Mouse (Mus musculus) hindbrain, embryonic 16.5 days (tissue): Measurements from ENCODE around the gene Rb1. TPM values are rescaled to one million over a fixed set of nuclear protein-coding genes. Genes with fewer than 3 reads are reported as not detected.

ENCODE experiments used
- ATAC-seq: fragments of 200-750 bp; cut with Nextera tagmentation; 2 replicates; pipeline ENCODE4 v1.8.0; 2017; ENCODE audit warnings: moderate TSS enrichment, moderate library complexity
- H3K27ac ChIP-seq: fragments of 300-500 bp; sonication (generic); 2 replicates; pipeline ENCODE4 v1.5.1; 2014; ENCODE audit warnings: low read depth, mild to moderate bottlenecking, control low read depth, low read length, moderate library complexity
- H3K27me3 ChIP-seq: fragments of 300-500 bp; sonication (generic); replicated peaks from 2 replicates; pipeline ENCODE4 v1.6.1; 2014; ENCODE audit warnings: low read length; ENCODE audit not compliant: control insufficient read depth, insufficient read depth
- H3K36me3 ChIP-seq: fragments of 300-500 bp; sonication (generic); 2 replicates; pipeline ENCODE4 v1.6.1; 2014; ENCODE audit warnings: mild to moderate bottlenecking, low read length, moderate library complexity, mixed read lengths; ENCODE audit not compliant: control insufficient read depth, insufficient read depth
- H3K4me1 ChIP-seq: fragments of 300-500 bp; sonication (generic); 2 replicates; pipeline ENCODE4 v1.6.1; 2014; ENCODE audit warnings: low read depth, low read length; ENCODE audit not compliant: control insufficient read depth, insufficient read depth
- H3K4me2 ChIP-seq: fragments of 300-500 bp; sonication (generic); 2 replicates; pipeline ENCODE4 v1.6.1; 2014; ENCODE audit warnings: mild to moderate bottlenecking, low read length, control low read depth, moderate library complexity
- H3K4me3 ChIP-seq: fragments of 300-500 bp; sonication (generic); 2 replicates; pipeline ENCODE4 v1.5.1; 2014; ENCODE audit warnings: mild to moderate bottlenecking, low read length, control low read depth, moderate library complexity
- H3K9ac ChIP-seq: fragments of 300-500 bp; sonication (generic); 2 replicates; pipeline ENCODE4 v1.6.1; 2014; ENCODE audit warnings: low read depth, mild to moderate bottlenecking, control low read depth, low read length, moderate library complexity
- H3K9me3 ChIP-seq: fragments of 300-500 bp; sonication (generic); 2 replicates; pipeline ENCODE4 v1.6.1; 2014; ENCODE audit warnings: mild to moderate bottlenecking, low read length, moderate library complexity; ENCODE audit not compliant: control insufficient read depth
- WGBS: fragments of 180-500 bp; shearing (Covaris S2); extraction: QIAGEN DNeasy Blood & Tissue Kit; methylation state at CpG from one replicate; pipeline ENCODE4 v1.1.7; 2014; 5-methylcytosine and 5-hydroxymethylcytosine counted together
- polyA plus RNA-seq: library from polyadenylated mRNA; unstranded; fragments of >200 nt; fragmentation: Nextera tagmentation; extraction: Ambion mirVana; gene quantifications from 2 replicates; pipeline ENCODE4 v1.2.1, GENCODE M21; 2015

Rb1 gene
- polyA plus RNA-seq, 1 experiment from 2014 or later = 20.4 TPM

- Histone ChIP-seq H3K4me2 (no peak overlapping the region), H3K9ac (no peak overlapping the region), H3K4me3 (no peak overlapping the region), H3K36me3 (peaks cover 7% of the 10 kb centered on the region), H3K4me1 (no peaks in the 10 kb centered on the region), H3K27me3 (no peaks in the 10 kb centered on the region), H3K9me3 (no peaks in the 10 kb centered on the region), H3K27ac (no peak overlapping the region)
- no peak for ATAC-seq
- 95% methylated on average over 1 of the region's 1 CpGs for WGBS
Observed at GRCm38 (mm10) chr14:73217062-73217461, 108.6 kb downstream of the Rb1 start.

- Histone ChIP-seq H3K4me1 (no peaks in the 10 kb centered on the region), H3K9ac (no peak overlapping the region), H3K36me3 (peaks cover 10% of the 10 kb centered on the region), H3K9me3 (no peaks in the 10 kb centered on the region), H3K4me3 (no peak overlapping the region), H3K27me3 (no peaks in the 10 kb centered on the region), H3K4me2 (no peak overlapping the region), H3K27ac (no peak overlapping the region)
- no peak for ATAC-seq
- 98% methylated on average over 5 of the region's 5 CpGs for WGBS
Observed at GRCm38 (mm10) chr14:73211477-73211876, 114.1 kb downstream of the Rb1 start.

- Histone ChIP-seq H3K4me2 (no peak overlapping the region), H3K36me3 (peaks cover 3% of the 10 kb centered on the region), H3K4me3 (no peak overlapping the region), H3K27me3 (no peaks in the 10 kb centered on the region), H3K9me3 (no peaks in the 10 kb centered on the region), H3K9ac (no peak overlapping the region), H3K27ac (no peak overlapping the region), H3K4me1 (no peaks in the 10 kb centered on the region)
- WGBS = 95% methylated on average over 8 of the region's 8 CpGs
- no peak for ATAC-seq
Observed at GRCm38 (mm10) chr14:73210196-73210595, 115.4 kb downstream of the Rb1 start.

GRCm38 (mm10) chr14:73209262-73209661, 116.4 kb downstream of the Rb1 start:
- Histone ChIP-seq H3K9ac (no peak overlapping the region), H3K27ac (no peak overlapping the region), H3K27me3 (no peaks in the 10 kb centered on the region), H3K9me3 (no peaks in the 10 kb centered on the region), H3K4me3 (no peak overlapping the region), H3K4me2 (no peak overlapping the region), H3K36me3 (peaks cover 3% of the 10 kb centered on the region; the same call in 1 of the 2 replicates), H3K4me1 (no peaks in the 10 kb centered on the region)
- ATAC-seq = no peak

- Histone ChIP-seq H3K4me1 (no peaks in the 10 kb centered on the region), H3K9ac (no peak overlapping the region), H3K27ac (no peak overlapping the region), H3K9me3 (no peaks in the 10 kb centered on the region), H3K27me3 (no peaks in the 10 kb centered on the region), H3K36me3 (no peaks in the 10 kb centered on the region), H3K4me3 (no peak overlapping the region), H3K4me2 (no peak overlapping the region)
- no peak for ATAC-seq
- WGBS = 65% methylated on average over 3 of the region's 3 CpGs
Observed at GRCm38 (mm10) chr14:73204016-73204415, 121.6 kb downstream of the Rb1 start.

- no peak overlapping the region for H3K27ac ChIP-seq
- WGBS = 73% methylated on average over 3 of the region's 3 CpGs
- no peak overlapping the region for H3K4me2 ChIP-seq
- no peak for ATAC-seq
- H3K27me3 ChIP-seq = no peaks in the 10 kb centered on the region
- peaks cover 5% of the 10 kb centered on the region; the same call in 1 of the 2 replicates for H3K36me3 ChIP-seq
- no peaks in the 10 kb centered on the region for H3K9me3 ChIP-seq
- no peaks in the 10 kb centered on the region for H3K4me1 ChIP-seq
- no peak overlapping the region for H3K4me3 ChIP-seq
- H3K9ac ChIP-seq = no peak overlapping the region
Observed at GRCm38 (mm10) chr14:73201447-73201846, 124.2 kb downstream of the Rb1 start.

- ATAC-seq = no peak
- H3K4me3 ChIP-seq = no peak overlapping the region
- no peak overlapping the region for H3K4me2 ChIP-seq
- H3K27me3 ChIP-seq = no peaks in the 10 kb centered on the region
- H3K9ac ChIP-seq = no peak overlapping the region
- no peak overlapping the region for H3K27ac ChIP-seq
- H3K4me1 ChIP-seq = no peaks in the 10 kb centered on the region
- H3K36me3 ChIP-seq = peaks cover 11% of the 10 kb centered on the region
- 56% methylated on average over 5 of the region's 5 CpGs for WGBS
- peaks cover 3% of the 10 kb centered on the region; the same call in 1 of the 2 replicates for H3K9me3 ChIP-seq
Observed at GRCm38 (mm10) chr14:73199058-73199457, 126.6 kb downstream of the Rb1 start.

GRCm38 (mm10) chr14:73186875-73187274, 138.7 kb downstream of the Rb1 start:
- H3K9ac ChIP-seq = no peak overlapping the region
- peaks cover 14% of the 10 kb centered on the region for H3K36me3 ChIP-seq
- peaks cover 4% of the 10 kb centered on the region; the same call in 1 of the 2 replicates for H3K9me3 ChIP-seq
- no peak overlapping the region for H3K4me2 ChIP-seq
- no peak for ATAC-seq
- WGBS = 84% methylated on average over 7 of the region's 7 CpGs
- no peak overlapping the region for H3K4me3 ChIP-seq
- H3K27ac ChIP-seq = no peak overlapping the region
- H3K27me3 ChIP-seq = no peaks in the 10 kb centered on the region
- H3K4me1 ChIP-seq = no peaks in the 10 kb centered on the region

GRCm38 (mm10) chr14:73181144-73181543, 144.5 kb downstream of the Rb1 start:
- ATAC-seq = peak; percentile 75
- peaks cover 12% of the 10 kb centered on the region for H3K36me3 ChIP-seq
- H3K4me1 ChIP-seq = no peaks in the 10 kb centered on the region; the same call in 1 of the 2 replicates
- no peaks in the 10 kb centered on the region for H3K27me3 ChIP-seq
- WGBS = 41% methylated on average over 2 of the region's 2 CpGs
- H3K9ac ChIP-seq = no peak overlapping the region
- H3K4me2 ChIP-seq = no peak overlapping the region
- H3K27ac ChIP-seq = no peak overlapping the region
- H3K4me3 ChIP-seq = no peak overlapping the region
- peaks cover 4% of the 10 kb centered on the region; the same call in 1 of the 2 replicates for H3K9me3 ChIP-seq

GRCm38 (mm10) chr14:73180671-73181070, 145.0 kb downstream of the Rb1 start:
- ATAC-seq = no peak
- Histone ChIP-seq H3K4me3 (no peak overlapping the region), H3K4me2 (no peak overlapping the region), H3K27ac (no peak overlapping the region), H3K9me3 (peaks cover 4% of the 10 kb centered on the region; the same call in 1 of the 2 replicates), H3K4me1 (no peaks in the 10 kb centered on the region; the same call in 1 of the 2 replicates), H3K27me3 (no peaks in the 10 kb centered on the region), H3K36me3 (peaks cover 10% of the 10 kb centered on the region), H3K9ac (no peak overlapping the region)
- 78% methylated on average over 3 of the region's 3 CpGs for WGBS
